ENCODE assay signal across 8 mouse cellular contexts in genomic region chr6:117932325-117933051, GRCm38 (mm10). TPM values are rescaled to one million over a fixed set of nuclear protein-coding genes. Genes with fewer than 3 reads are reported as not detected.
DNase-seq lines count a peak whose midpoint lies in the region; ATAC-seq lines count a peak whose summit lies in the region.

No protein-coding gene starts in this region.

- H3K27me3 ChIP-seq in midbrain, embryonic 14.5 days (ENCODE audit: control insufficient read depth, insufficient read depth, low read length), result no peaks in the 10 kb centered on the region
- no peaks in the 10 kb centered on the region for H3K27me3 ChIP-seq in midbrain, embryonic 11.5 days (ENCODE audit: control insufficient read depth, insufficient read depth, low read length)

- no peak overlapping the region for H3K27ac ChIP-seq in midbrain, embryonic 14.5 days (replicated peaks; ENCODE audit: low read depth, low read length)
- no peak overlapping the region for H3K27ac ChIP-seq in midbrain, embryonic 11.5 days (ENCODE audit: low read depth, low read length)

- H3K9me3 ChIP-seq in midbrain, embryonic 14.5 days (ENCODE audit: control insufficient read depth, low read length), result no peaks in the 10 kb centered on the region
- no peaks in the 10 kb centered on the region for H3K9me3 ChIP-seq in midbrain, embryonic 11.5 days (ENCODE audit: control insufficient read depth, low read length)

- H3K9ac ChIP-seq in midbrain, embryonic 14.5 days (replicated peaks; ENCODE audit: low read length), result no peak overlapping the region
- no peak overlapping the region for H3K9ac ChIP-seq in midbrain, embryonic 11.5 days (ENCODE audit: low read length)

- peaks cover 18% of the 10 kb centered on the region for H3K36me3 ChIP-seq in midbrain, embryonic 14.5 days (ENCODE audit: control insufficient read depth, insufficient read depth, low read length)
- peaks cover 5% of the 10 kb centered on the region; the same call in 1 of the 2 replicates for H3K36me3 ChIP-seq in midbrain, embryonic 11.5 days (ENCODE audit: control insufficient read depth, insufficient read depth, low read length)

- H3K4me2 ChIP-seq in midbrain, embryonic 14.5 days (ENCODE audit: low read length), result no peak overlapping the region
- H3K4me2 ChIP-seq in midbrain, embryonic 11.5 days, result no peak overlapping the region

- H3K4me3 ChIP-seq in midbrain, embryonic 14.5 days (replicated peaks; ENCODE audit: low read depth, low read length), result no peak overlapping the region
- no peak overlapping the region for H3K4me3 ChIP-seq in midbrain, embryonic 11.5 days (ENCODE audit: low read depth, low read length)

- WGBS in midbrain, embryonic 14.5 days, result 60% methylated on average over 11 of the region's 11 CpGs
- WGBS in midbrain, embryonic 11.5 days, result 61% methylated on average over 11 of the region's 11 CpGs

- no peaks in the 10 kb centered on the region for H3K4me1 ChIP-seq in midbrain, embryonic 14.5 days (ENCODE audit: control insufficient read depth, insufficient read depth, low read length)
- H3K4me1 ChIP-seq in midbrain, embryonic 11.5 days (ENCODE audit: control insufficient read depth, insufficient read depth, low read length), result no peaks in the 10 kb centered on the region

- peak; percentile 23 to 44 for DNase-seq in cerebellum, adult 18-20 months
- peak; percentile 51 for DNase-seq in midbrain, embryonic 14.5 days
- no peak for DNase-seq in midbrain, embryonic 11.5 days (ENCODE audit: low spot score, missing footprints)
- peak; percentile 50 for DNase-seq in induced T-regulatory cell, adult 2 months (ENCODE audit: low read depth)
- peak; percentile 31 to 41 for DNase-seq in lung, postnatal 4 days
- no peak for DNase-seq in right cerebral cortex, adult 2 months (ENCODE audit: low spot score in 2 of 2)
- no peak for DNase-seq in gastrocnemius, postnatal 25 days

- ATAC-seq in cerebellum, adult (ENCODE audit: insufficient number of reproducible peaks, low FRiP score, low TSS enrichment), result no peak
- no peak for ATAC-seq in midbrain, embryonic 14.5 days (ENCODE audit: low FRiP score, low TSS enrichment)
- no peak for ATAC-seq in midbrain, embryonic 11.5 days (ENCODE audit: low FRiP score)

RNA-seq across cellular contexts. Expression of gene Fxyd4, which starts 5.0 kb away (rescaled TPM):
- polyA plus RNA-seq in midbrain, embryonic 14.5 days (2014; fragmentation: Nextera tagmentation; extraction: Ambion mirVana), result 1.4 and 1.7 TPM in 2 replicates
- 1.4 and 2.1 TPM in 2 replicates for polyA plus RNA-seq in midbrain, embryonic 11.5 days (2014; fragmentation: Nextera tagmentation; extraction: Ambion mirVana)
- not detected for total RNA-seq in gastrocnemius, postnatal 25 days (2021)

RNA-seq across cellular contexts. Expression of gene Hnrnpf, which starts 32.4 kb away (rescaled TPM):
- 215 and 312 TPM in 2 replicates for polyA plus RNA-seq in midbrain, embryonic 14.5 days (2014; fragmentation: Nextera tagmentation; extraction: Ambion mirVana)
- polyA plus RNA-seq in midbrain, embryonic 11.5 days (2014; fragmentation: Nextera tagmentation; extraction: Ambion mirVana), result 723 and 735 TPM in 2 replicates
- 10 to 100 TPM; 94.4 to 97.4 TPM for total RNA-seq in gastrocnemius, postnatal 25 days (2021)

Comparison
In these comparisons a context has a peak if more than half of its experiments do, and no peak if none do; other contexts are left out.
1. DNase-seq: peak in cerebellum, adult 18-20 months (2 of 2), midbrain, embryonic 14.5 days (single experiment), induced T-regulatory cell, adult 2 months (single experiment) and lung, postnatal 4 days (2 of 2); none in midbrain, embryonic 11.5 days (single experiment), right cerebral cortex, adult 2 months (0 of 2) and gastrocnemius, postnatal 25 days (single experiment).